Mouse (Mus musculus) stomach, embryonic 15.5 days (tissue): ENCODE results near the gene Tfpi. TPM values are rescaled to one million over a fixed set of nuclear protein-coding genes. Genes with fewer than 3 reads are reported as not detected.
A peak's percentile ranks its signal among the peaks of the same experiment; 100 is the strongest.
"Not testable (repeated sequence)": the region's sequence is repeated elsewhere in the genome, so short reads cannot be mapped to it uniquely, and the experiment has no call there.

Experiments used
- ATAC-seq: fragments of 200-750 bp; cut with Nextera tagmentation; 2 replicates; pipeline ENCODE4 v1.8.0; 2017; ENCODE audit warnings: low read depth, moderate number of reproducible peaks, moderate TSS enrichment; ENCODE audit not compliant: insufficient read depth, low FRiP score
- H3K27ac ChIP-seq: fragments of 300-500 bp; sonication (generic); 2 replicates; pipeline ENCODE4 v1.5.1; 2015; ENCODE audit warnings: mild to moderate bottlenecking, inconsistent platforms
- H3K27me3 ChIP-seq: fragments of 300-500 bp; sonication (generic); replicated peaks from 2 replicates; pipeline ENCODE4 v1.6.1; 2015; ENCODE audit warnings: inconsistent platforms
- H3K36me3 ChIP-seq: fragments of 300-500 bp; sonication (generic); 2 replicates; pipeline ENCODE4 v1.6.1; 2015; ENCODE audit warnings: inconsistent platforms
- H3K4me1 ChIP-seq: fragments of 300-500 bp; sonication (generic); 2 replicates; pipeline ENCODE4 v1.6.1; 2015; ENCODE audit warnings: inconsistent platforms
- H3K4me2 ChIP-seq: fragments of 300-500 bp; sonication (generic); 2 replicates; pipeline ENCODE4 v1.6.1; 2015; ENCODE audit warnings: mild to moderate bottlenecking, inconsistent platforms
- H3K4me3 ChIP-seq: fragments of 300-500 bp; sonication (generic); replicated peaks from 2 replicates; pipeline ENCODE4 v1.5.1; 2015; ENCODE audit warnings: inconsistent platforms
- H3K9ac ChIP-seq: fragments of 300-500 bp; sonication (generic); 2 replicates; pipeline ENCODE4 v1.6.1; 2015; ENCODE audit warnings: inconsistent platforms
- H3K9me3 ChIP-seq: fragments of 300-500 bp; sonication (generic); 2 replicates; pipeline ENCODE4 v1.6.1; 2016; ENCODE audit warnings: inconsistent platforms
- WGBS: fragments of 180-500 bp; shearing (Covaris S2); methylation state at CpG from one replicate; pipeline ENCODE4 v1.1.7; 2015; 5-methylcytosine and 5-hydroxymethylcytosine counted together
- polyA plus RNA-seq: library from polyadenylated mRNA; unstranded; fragments of >200 nt; fragmentation: Nextera tagmentation; extraction: Ambion mirVana; gene quantifications from 2 replicates; pipeline ENCODE4 v1.2.1, GENCODE M21; 2015

The Tfpi gene
- polyA plus RNA-seq, 1 experiment from 2014 or later: 47.4 TPM

- peak within 1 kb of the TSS; percentile 45 for H3K4me3 ChIP-seq
- no peaks in the 10 kb centered on the region for H3K27me3 ChIP-seq
- ATAC-seq: peak; percentile 94
- peak within 1 kb of the TSS; percentile 81 for H3K27ac ChIP-seq
- WGBS: 0% methylated on average over 10 of the region's 10 CpGs
- H3K9me3 ChIP-seq: no peaks in the 10 kb centered on the region
- H3K4me1 ChIP-seq: no peaks in the 10 kb centered on the region
- peak within 1 kb of the TSS; percentile 53 for H3K4me2 ChIP-seq
- peak within 1 kb of the TSS; percentile 29; the same call in 1 of the 2 replicates for H3K9ac ChIP-seq
- H3K36me3 ChIP-seq: no peaks in the 10 kb centered on the region
Measured at GRCm38 (mm10) chr2:84425138-84425537, 51.4 kb downstream of the Tfpi start, which contains the start of gene Calcrl. Calcrl (minus strand) TSS chr2:84425411.

DNA sequence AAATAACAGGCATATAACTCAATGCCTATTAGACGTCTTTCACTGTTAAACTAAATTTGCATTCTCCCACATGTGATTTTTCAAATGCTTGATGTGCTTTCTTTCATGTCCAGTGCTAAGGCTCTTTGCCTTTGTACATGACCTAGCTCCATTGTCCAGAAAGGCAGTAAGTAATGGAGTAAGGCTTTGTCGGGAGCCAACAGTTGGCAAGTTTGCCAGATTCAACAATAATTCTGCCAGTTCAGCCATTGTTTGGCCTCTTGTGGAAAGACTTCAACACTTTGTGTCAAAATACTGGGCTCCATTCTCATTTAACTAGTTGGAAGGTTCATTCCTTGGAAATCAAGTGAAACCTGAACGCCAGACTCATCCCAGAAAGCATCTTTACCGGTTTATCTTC is 60.1 kb downstream of the Tfpi start:
- Histone ChIP-seq H3K36me3 (peaks cover 3% of the 10 kb centered on the region; the same call in 1 of the 2 replicates), H3K9me3 (no peaks in the 10 kb centered on the region), H3K9ac (no peak overlapping the region), H3K4me3 (no peak overlapping the region), H3K27me3 (no peaks in the 10 kb centered on the region), H3K4me1 (no peaks in the 10 kb centered on the region), H3K27ac (no peak overlapping the region), H3K4me2 (no peak overlapping the region)
- no peak for ATAC-seq
- 78% methylated on average over 4 of the region's 4 CpGs for WGBS

- H3K36me3 ChIP-seq: peaks cover 3% of the 10 kb centered on the region; the same call in 1 of the 2 replicates
- no peaks in the 10 kb centered on the region for H3K27me3 ChIP-seq
- H3K4me3 ChIP-seq: no peak overlapping the region
- no peaks in the 10 kb centered on the region for H3K9me3 ChIP-seq
- no peak overlapping the region for H3K27ac ChIP-seq
- no peaks in the 10 kb centered on the region for H3K4me1 ChIP-seq
- H3K4me2 ChIP-seq: no peak overlapping the region
- ATAC-seq: no peak
- no peak overlapping the region for H3K9ac ChIP-seq
Measured at GRCm38 (mm10) chr2:84409796-84410592, 66.6 kb downstream of the Tfpi start.

DNA sequence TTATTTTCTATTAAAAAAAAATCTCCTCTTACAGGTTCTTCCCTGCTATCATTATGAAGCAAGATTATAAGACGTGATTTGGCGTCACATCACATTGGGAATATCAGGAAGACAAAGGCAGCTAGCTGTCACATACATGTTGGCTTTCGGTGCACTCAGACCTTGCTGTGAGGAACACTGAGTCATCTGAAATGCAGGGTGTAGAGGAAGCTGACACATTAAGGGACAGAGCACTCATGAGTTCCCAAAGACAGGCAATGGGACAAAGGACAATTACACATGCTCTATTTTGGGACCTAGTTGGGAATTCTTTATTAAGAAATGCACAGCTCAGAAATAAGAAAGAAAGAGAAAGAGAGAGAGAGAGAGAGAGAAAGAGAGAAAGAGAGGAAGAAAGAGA is 71.7 kb downstream of the Tfpi start:
- H3K27ac ChIP-seq: no peak overlapping the region
- no peak overlapping the region for H3K4me3 ChIP-seq
- H3K9me3 ChIP-seq: no peaks in the 10 kb centered on the region
- H3K9ac ChIP-seq: no peak overlapping the region
- H3K4me1 ChIP-seq: no peaks in the 10 kb centered on the region
- WGBS: 88% methylated on average over 3 of the region's 3 CpGs
- H3K27me3 ChIP-seq: no peaks in the 10 kb centered on the region
- no peaks in the 10 kb centered on the region for H3K36me3 ChIP-seq
- ATAC-seq: no peak
- no peak overlapping the region for H3K4me2 ChIP-seq

DNA sequence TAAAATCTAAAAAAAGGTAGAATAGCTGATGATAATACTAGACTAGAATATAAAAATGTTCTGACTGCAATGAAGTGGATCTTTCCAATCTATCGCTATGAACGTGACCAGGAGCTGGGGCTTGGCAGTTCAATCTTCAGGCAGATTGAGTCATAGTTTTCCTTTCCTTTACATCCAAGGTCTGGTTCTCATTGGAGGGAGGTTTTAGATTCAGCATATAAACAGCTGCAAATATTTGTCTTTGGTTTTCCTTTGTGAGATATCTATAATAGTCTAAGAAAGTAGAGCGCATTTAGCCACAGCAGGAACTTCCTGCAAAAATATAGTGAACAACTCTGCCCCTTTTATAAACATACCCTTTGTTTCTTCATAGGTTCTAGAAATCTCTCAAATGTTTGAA is 73.9 kb downstream of the Tfpi start:
- Histone ChIP-seq H3K36me3 (no peaks in the 10 kb centered on the region), H3K27me3 (no peaks in the 10 kb centered on the region), H3K9me3 (no peaks in the 10 kb centered on the region), H3K4me1 (no peaks in the 10 kb centered on the region), H3K27ac (no peak overlapping the region), H3K9ac (no peak overlapping the region), H3K4me3 (no peak overlapping the region), H3K4me2 (no peak overlapping the region)
- peak; percentile 65 for ATAC-seq
- WGBS: 55% methylated on average over 3 of the region's 3 CpGs

DNA sequence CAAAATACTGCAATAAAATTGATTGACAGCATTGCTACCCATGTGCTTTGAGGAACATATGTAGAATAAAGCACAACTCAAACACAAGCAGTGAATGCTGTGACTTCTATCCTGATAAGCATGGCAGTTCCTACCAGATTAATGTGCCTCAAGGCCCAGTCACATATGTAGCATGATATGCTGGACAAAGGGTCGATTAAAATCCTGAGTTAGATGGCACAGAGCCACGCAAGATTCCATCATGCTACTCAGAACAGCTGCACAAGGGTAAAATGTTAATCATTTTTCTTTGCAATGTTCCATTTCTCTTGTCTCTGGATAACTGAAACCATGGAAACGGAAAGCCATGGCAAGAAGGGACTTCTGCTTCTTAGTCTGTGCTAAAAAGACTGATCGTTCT is 80.0 kb downstream of the Tfpi start:
- Histone ChIP-seq H3K9me3 (no peaks in the 10 kb centered on the region), H3K4me3 (no peak overlapping the region), H3K4me1 (no peaks in the 10 kb centered on the region), H3K36me3 (no peaks in the 10 kb centered on the region), H3K27ac (no peak overlapping the region), H3K27me3 (no peaks in the 10 kb centered on the region), H3K4me2 (no peak overlapping the region), H3K9ac (no peak overlapping the region)
- 69% methylated on average over 4 of the region's 4 CpGs for WGBS
- no peak for ATAC-seq

DNA sequence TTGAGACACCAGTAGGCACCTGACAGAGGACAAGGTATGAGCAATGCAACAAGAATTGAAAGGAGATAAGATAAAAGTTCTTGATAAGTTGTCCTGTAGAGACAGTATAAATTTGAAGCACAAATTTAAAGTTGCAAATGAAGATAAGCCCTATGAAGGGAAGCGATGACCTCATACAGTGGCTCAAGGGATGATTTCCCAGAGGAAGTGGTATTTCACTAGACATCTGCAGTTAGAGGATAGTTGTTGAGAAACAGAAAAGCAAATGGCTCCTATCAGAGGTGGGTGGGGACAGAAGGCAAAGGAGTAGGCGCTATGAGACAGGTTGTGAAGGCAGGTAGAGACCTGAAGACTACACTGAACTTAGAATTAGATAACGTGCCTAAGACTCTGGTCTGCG is 83.3 kb downstream of the Tfpi start:
- no peak for ATAC-seq
- Histone ChIP-seq H3K4me2 (no peak overlapping the region), H3K9ac (no peak overlapping the region), H3K36me3 (no peaks in the 10 kb centered on the region), H3K27ac (no peak overlapping the region), H3K27me3 (no peaks in the 10 kb centered on the region), H3K4me3 (no peak overlapping the region), H3K4me1 (no peaks in the 10 kb centered on the region), H3K9me3 (no peaks in the 10 kb centered on the region)
- WGBS: 71% methylated on average over 4 of the region's 4 CpGs

- H3K4me2 ChIP-seq: no peak overlapping the region
- H3K36me3 ChIP-seq: no peaks in the 10 kb centered on the region
- no peak for ATAC-seq
Measured at GRCm38 (mm10) chr2:84389075-84389474, 87.5 kb downstream of the Tfpi start.

GRCm38 (mm10) chr2:84388537-84388936 is 88.0 kb downstream of the Tfpi start:
- not testable (repeated sequence) for H3K9me3 ChIP-seq, ATAC-seq, H3K27ac ChIP-seq, H3K4me1 ChIP-seq, H3K9ac ChIP-seq, H3K4me3 ChIP-seq, H3K27me3 ChIP-seq, H3K4me2 ChIP-seq, H3K36me3 ChIP-seq
- 79% methylated on average over 14 of the region's 14 CpGs for WGBS

More at GRCm38 (mm10) chr2:84389075-84389474, 87.5 kb downstream of the Tfpi start:
- no peaks in the 10 kb centered on the region for H3K9me3 ChIP-seq
- no peak overlapping the region for H3K4me3 ChIP-seq
- 0 out of 2 replicates have a peak, but pooled peaks cover 3% of the 10 kb centered on the region for H3K4me1 ChIP-seq
- H3K9ac ChIP-seq: no peak overlapping the region
- H3K27me3 ChIP-seq: no peaks in the 10 kb centered on the region
- H3K27ac ChIP-seq: no peak overlapping the region

DNA sequence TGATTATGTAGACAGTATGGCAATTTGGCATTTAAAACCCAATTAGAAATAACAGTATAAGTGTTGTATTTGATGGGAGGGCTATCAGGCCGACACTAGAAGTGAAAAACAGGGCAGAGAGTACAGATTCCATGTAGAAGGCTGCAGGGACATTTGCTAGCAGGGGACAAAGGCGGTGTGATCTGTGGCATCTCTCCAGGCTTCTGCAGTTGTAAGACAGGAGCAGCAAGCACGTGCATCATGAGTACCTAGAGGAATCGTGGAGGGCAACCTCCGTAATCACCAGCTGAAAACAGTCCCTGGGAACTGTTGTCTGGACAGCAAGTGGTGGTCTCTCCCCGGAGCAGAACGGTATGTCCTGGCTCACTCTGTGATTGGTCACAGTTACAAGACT is 88.6 kb downstream of the Tfpi start:
- Histone ChIP-seq H3K9ac (no peak overlapping the region), H3K4me3 (no peak overlapping the region), H3K9me3 (no peaks in the 10 kb centered on the region), H3K27ac (peak overlapping the region; percentile 24; the same call in 1 of the 2 replicates), H3K4me1 (0 out of 2 replicates have a peak, but pooled peaks cover 3% of the 10 kb centered on the region), H3K36me3 (no peaks in the 10 kb centered on the region), H3K4me2 (0 out of 2 replicates have a peak overlapping the region, but pooled peaks have one; percentile 22), H3K27me3 (no peaks in the 10 kb centered on the region)
- WGBS: 79% methylated on average over 7 of the region's 7 CpGs
- ATAC-seq: no peak

- Histone ChIP-seq H3K4me3 (no peak overlapping the region), H3K9me3 (no peaks in the 10 kb centered on the region), H3K36me3 (no peaks in the 10 kb centered on the region), H3K27me3 (no peaks in the 10 kb centered on the region), H3K27ac (peak overlapping the region; percentile 24; the same call in 1 of the 2 replicates), H3K9ac (no peak overlapping the region), H3K4me1 (0 out of 2 replicates have a peak, but pooled peaks cover 3% of the 10 kb centered on the region), H3K4me2 (peak overlapping the region; percentile 22; the same call in 1 of the 2 replicates)
- WGBS: 65% methylated on average over 11 of the region's 11 CpGs
- ATAC-seq: no peak
Measured at GRCm38 (mm10) chr2:84387394-84388022, 89.1 kb downstream of the Tfpi start.
